Comparison of ENCODE assay signal across 11 mouse cellular contexts in the genomic region with DNA sequence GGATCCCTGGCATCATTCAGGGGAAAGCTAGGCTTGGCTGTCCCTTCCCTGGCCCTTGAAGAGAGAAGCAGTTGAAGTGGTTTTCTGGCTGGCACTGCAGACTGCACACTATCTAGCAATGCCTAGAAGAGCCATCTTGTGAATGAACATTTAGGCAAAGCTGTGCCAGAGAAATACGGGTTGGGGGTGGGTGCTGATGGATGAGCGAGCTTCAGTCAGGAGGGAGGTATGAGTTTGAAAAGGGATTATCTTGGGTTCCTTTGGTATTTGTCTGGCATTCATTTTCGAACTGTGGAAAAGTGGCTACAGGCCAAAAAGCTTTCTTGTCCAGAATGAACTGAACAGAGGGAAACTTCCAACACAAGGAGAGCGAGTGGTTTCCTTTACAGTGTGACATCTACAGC. TPM values are rescaled to one million over a fixed set of nuclear protein-coding genes. Genes with fewer than 3 reads are reported as not detected.
DNase-seq lines count a peak whose midpoint lies in the region; ATAC-seq and TF ChIP-seq lines count a peak whose summit lies in the region.
"Had no signal": no experiment of that assay in that cellular context is flagged by ENCODE, and none has a peak within 500 bp of the region (broad histone marks: within the 10 kb centered on the region; RNA-seq: fewer than 3 reads in every experiment).

No protein-coding gene starts in this region.

- no peak for DNase-seq in hindbrain, embryonic 10.5 days (ENCODE audit: low spot score)
- DNase-seq in lung, postnatal 10 days: peak; percentile 29
- DNase-seq in lung, postnatal 4 days: no peak
- DNase-seq in brain, embryonic 14.5 days (ENCODE audit: low read depth): peak; percentile 72
- peak; percentile 52 for DNase-seq in heart, postnatal 0 days (ENCODE audit: low spot score)
- DNase-seq in retina, embryonic 14.5 days (ENCODE audit: low spot score): no peak
- DNase-seq: cerebellum, adult 18-20 months; kidney, adult 9 months; retina, postnatal 1 day had no signal

- no peaks in the 10 kb centered on the region for H3K36me3 ChIP-seq in hindbrain, embryonic 10.5 days
- no peaks in the 10 kb centered on the region for H3K36me3 ChIP-seq in hindbrain, embryonic 13.5 days
- no peaks in the 10 kb centered on the region for H3K36me3 ChIP-seq in heart, postnatal 0 days (replicated peaks; ENCODE audit: control insufficient read depth, insufficient read depth, low read length)
- H3K36me3 ChIP-seq: neural tube, embryonic 12.5 days had no signal

- H3K27me3 ChIP-seq in hindbrain, embryonic 10.5 days (ENCODE audit: insufficient read depth, poor library complexity, severe bottlenecking): no peaks in the 10 kb centered on the region
- no peaks in the 10 kb centered on the region for H3K27me3 ChIP-seq in hindbrain, embryonic 13.5 days
- H3K27me3 ChIP-seq in heart, postnatal 0 days (ENCODE audit: control insufficient read depth, insufficient read depth, low read length): no peaks in the 10 kb centered on the region
- H3K27me3 ChIP-seq: neural tube, embryonic 12.5 days had no signal

- no peaks in the 10 kb centered on the region for H3K9me3 ChIP-seq in hindbrain, embryonic 10.5 days
- H3K9me3 ChIP-seq in hindbrain, embryonic 13.5 days: no peaks in the 10 kb centered on the region
- no peaks in the 10 kb centered on the region for H3K9me3 ChIP-seq in heart, postnatal 0 days (replicated peaks; ENCODE audit: control insufficient read depth, low read length)
- H3K9me3 ChIP-seq: neural tube, embryonic 12.5 days had no signal

- no peak for ATAC-seq in hindbrain, embryonic 13.5 days (ENCODE audit: low FRiP score)
- ATAC-seq in heart, postnatal 0 days (ENCODE audit: insufficient read depth, low read depth): peak; percentile 60

- H3K9ac ChIP-seq in hindbrain, embryonic 13.5 days: no peak overlapping the region
- no peak overlapping the region for H3K9ac ChIP-seq in heart, postnatal 0 days (replicated peaks; ENCODE audit: low read depth, low read length)
- H3K9ac ChIP-seq: neural tube, embryonic 12.5 days had no signal

- H3K4me1 ChIP-seq in hindbrain, embryonic 10.5 days (replicated peaks): peaks cover 15% of the 10 kb centered on the region
- H3K4me1 ChIP-seq in hindbrain, embryonic 13.5 days (replicated peaks): 0 out of 2 replicates have a peak, but pooled peaks cover 2% of the 10 kb centered on the region
- peaks cover 26% of the 10 kb centered on the region for H3K4me1 ChIP-seq in heart, postnatal 0 days (ENCODE audit: control insufficient read depth, insufficient read depth)
- H3K4me1 ChIP-seq: neural tube, embryonic 12.5 days had no signal

- H3K4me3 ChIP-seq in hindbrain, embryonic 10.5 days: no peak overlapping the region
- H3K4me3 ChIP-seq in hindbrain, embryonic 13.5 days: no peak overlapping the region
- no peak overlapping the region for H3K4me3 ChIP-seq in heart, postnatal 0 days (ENCODE audit: low read depth, low read length)
- H3K4me3 ChIP-seq: neural tube, embryonic 12.5 days had no signal

- TF ChIP-seq POLR2A in brain, embryonic 14.5 days (IDR thresholded peaks at IDR 0.05; ENCODE audit: borderline replicate concordance, extremely low read depth, insufficient read depth, insufficient read length, poor library complexity, severe bottlenecking): no peak

- no peak for TF ChIP-seq EP300 in heart, postnatal 0 days (IDR thresholded peaks at IDR 0.05; ENCODE audit: low read depth)

- peak overlapping the region; percentile 36; the same call in 1 of the 2 replicates for H3K27ac ChIP-seq in hindbrain, embryonic 10.5 days
- H3K27ac ChIP-seq in hindbrain, embryonic 13.5 days: no peak overlapping the region
- H3K27ac ChIP-seq in heart, postnatal 0 days (ENCODE audit: low read depth): no peak overlapping the region
- H3K27ac ChIP-seq: neural tube, embryonic 12.5 days had no signal

- TF ChIP-seq CTCF in brain, embryonic 14.5 days (IDR thresholded peaks at IDR 0.05; ENCODE audit: borderline replicate concordance, extremely low read depth, insufficient read depth, insufficient read length): no peak
- TF ChIP-seq CTCF in heart, postnatal 0 days (IDR thresholded peaks at IDR 0.05; ENCODE audit: low read depth): no peak

- H3K4me2 ChIP-seq in hindbrain, embryonic 13.5 days: no peak overlapping the region
- peak overlapping the region; percentile 11; the same call in 1 of the 2 replicates for H3K4me2 ChIP-seq in heart, postnatal 0 days (ENCODE audit: low read depth, low read length)
- H3K4me2 ChIP-seq: neural tube, embryonic 12.5 days had no signal

- WGBS in hindbrain, embryonic 10.5 days: 86% methylated on average over 4 of the region's 4 CpGs
- 75% methylated on average over 4 of the region's 4 CpGs for WGBS in hindbrain, embryonic 13.5 days
- whole genome bisulfite sequencing in heart, postnatal 0 days: 17% methylated on average over 4 of the region's 4 CpGs

RNA-seq across cellular contexts. Expression of a gene that starts 28.0 kb away (rescaled TPM):
- polyA plus RNA-seq in hindbrain, embryonic 10.5 days (2016; fragmentation: Nextera tagmentation; extraction: Ambion mirVana): 1.3 and 1.6 TPM in 2 replicates
- 2.3 and 2.8 TPM in 2 replicates for polyA plus RNA-seq in hindbrain, embryonic 13.5 days (2015; fragmentation: Nextera tagmentation; extraction: Ambion mirVana)
- 8.8 and 11.4 TPM in 2 replicates for polyA plus RNA-seq in brain, embryonic 14.5 days (2012; rRNA removed)
- 18.2 and 20.0 TPM in 2 replicates for total RNA-seq in heart, postnatal 0 days (2014; rRNA removed; ENCODE audit: low replicate concordance)
- polyA plus RNA-seq in heart, postnatal 0 days (2015; fragmentation: Nextera tagmentation; extraction: Ambion mirVana): 2.6 and 3.6 TPM in 2 replicates

RNA-seq across cellular contexts. Expression of a gene that starts 57.3 kb away (rescaled TPM):
- 41.6 and 59.7 TPM in 2 replicates for polyA plus RNA-seq in hindbrain, embryonic 10.5 days (2016; fragmentation: Nextera tagmentation; extraction: Ambion mirVana)
- polyA plus RNA-seq in hindbrain, embryonic 13.5 days (2015; fragmentation: Nextera tagmentation; extraction: Ambion mirVana): 10.3 and 10.4 TPM in 2 replicates
- 6.8 and 8.6 TPM in 2 replicates for polyA plus RNA-seq in brain, embryonic 14.5 days (2012; rRNA removed)
- total RNA-seq in heart, postnatal 0 days (2014; rRNA removed; ENCODE audit: low replicate concordance): 14.8 and 28.2 TPM in 2 replicates
- 9.4 and 11.7 TPM in 2 replicates for polyA plus RNA-seq in heart, postnatal 0 days (2015; fragmentation: Nextera tagmentation; extraction: Ambion mirVana)

Comparison
In these comparisons a context has a peak if more than half of its experiments do, and no peak if none do; other contexts are left out.
1. DNase-seq: peak in lung, postnatal 10 days (single experiment), brain, embryonic 14.5 days (single experiment) and heart, postnatal 0 days (single experiment); none in hindbrain, embryonic 10.5 days (single experiment), lung, postnatal 4 days (0 of 2) and retina, embryonic 14.5 days (single experiment).